Mouse (Mus musculus) kidney, adult 2 months (tissue): ENCODE results near the gene Stk39.

Source experiments
- CTCF ChIP-seq: fragments of 200-500 bp; conservative IDR thresholded peaks from 2 replicates; pipeline ENCODE4 v1.5.1; 2011; ENCODE audit warnings: low read depth, mild to moderate bottlenecking, control low read depth, low read length, moderate library complexity, mixed read lengths; ENCODE audit not compliant: insufficient read depth, insufficient read length
- POLR2A ChIP-seq: fragments of 200-500 bp; IDR thresholded peaks from one replicate; pipeline ENCODE4 v1.6.1; 2011; ENCODE audit warnings: low read depth, low read length, control low read depth

DNA sequence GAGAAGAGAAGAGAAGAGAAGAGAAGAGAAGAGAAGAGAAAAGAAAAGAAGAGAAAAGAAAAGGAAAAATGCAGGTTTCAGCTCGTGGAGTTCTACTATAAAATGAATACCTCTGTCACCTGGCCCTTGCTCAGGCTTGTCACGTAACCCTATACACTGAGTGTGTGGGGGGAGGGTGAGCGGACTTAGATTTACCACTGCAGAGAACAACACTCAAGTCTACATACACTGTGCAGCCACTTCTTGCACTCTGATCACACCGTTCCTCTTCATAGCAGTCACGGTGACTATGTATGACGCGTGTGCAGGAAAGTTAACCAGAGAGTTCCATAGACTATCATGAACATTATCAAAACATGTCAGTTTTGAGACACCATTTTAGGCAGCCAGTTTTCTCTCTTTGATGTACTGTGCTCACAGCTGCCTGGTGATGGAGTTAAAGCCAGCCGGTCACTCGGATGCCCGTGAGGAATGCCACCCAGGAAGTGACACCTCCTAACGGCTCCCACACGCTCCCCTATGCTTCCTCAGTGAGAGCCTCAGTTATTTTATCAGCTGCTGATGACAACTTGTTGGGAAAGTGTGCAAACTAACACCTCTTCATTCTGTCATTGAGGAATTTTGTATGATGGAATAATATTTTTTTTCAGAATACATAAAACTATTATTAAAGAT is 228.1 kb downstream of the Stk39 start:
- TF ChIP-seq CTCF (no peak), POLR2A (no peak)
